Mouse (Mus musculus) heart, postnatal 0 days (tissue): ENCODE results near the gene Zic4. TPM values are rescaled to one million over a fixed set of nuclear protein-coding genes. Genes with fewer than 3 reads are reported as not detected.

Source experiments
- ATAC-seq: fragments of 200-750 bp; cut with Nextera tagmentation; 2 replicates; pipeline ENCODE4 v1.8.0; 2017; ENCODE audit warnings: low read depth, moderate number of reproducible peaks, moderate library complexity; ENCODE audit not compliant: insufficient read depth
- DNase-seq: peaks from one replicate; pipeline ENCODE4 v3.0.0-alpha.2; 2016; ENCODE audit warnings: low spot score
- H3K27ac ChIP-seq: fragments of 300-500 bp; sonication (generic); 2 replicates; pipeline ENCODE4 v1.5.1; 2014; ENCODE audit warnings: low read depth, mild to moderate bottlenecking
- H3K27me3 ChIP-seq: fragments of 300-500 bp; sonication (generic); 2 replicates; pipeline ENCODE4 v1.6.1; 2014; ENCODE audit warnings: low read length, mixed read lengths; ENCODE audit not compliant: control insufficient read depth, insufficient read depth
- H3K36me3 ChIP-seq: fragments of 300-500 bp; sonication (generic); replicated peaks from 2 replicates; pipeline ENCODE4 v1.6.1; 2014; ENCODE audit warnings: low read length, mixed read lengths; ENCODE audit not compliant: control insufficient read depth, insufficient read depth
- H3K4me1 ChIP-seq: fragments of 300-500 bp; sonication (generic); 2 replicates; pipeline ENCODE4 v1.6.1; 2014; ENCODE audit warnings: antibody characterized with exemption; ENCODE audit not compliant: control insufficient read depth, insufficient read depth
- H3K4me2 ChIP-seq: fragments of 300-500 bp; sonication (generic); 2 replicates; pipeline ENCODE4 v1.6.1; 2014; ENCODE audit warnings: low read depth, mild to moderate bottlenecking, low read length, moderate library complexity
- H3K4me3 ChIP-seq: fragments of 300-500 bp; sonication (generic); 2 replicates; pipeline ENCODE4 v1.5.1; 2014; ENCODE audit warnings: low read depth, low read length
- H3K9ac ChIP-seq: fragments of 300-500 bp; sonication (generic); replicated peaks from 2 replicates; pipeline ENCODE4 v1.6.1; 2014; ENCODE audit warnings: low read depth, low read length, mixed read lengths
- H3K9me3 ChIP-seq: fragments of 300-500 bp; sonication (generic); replicated peaks from 2 replicates; pipeline ENCODE4 v1.6.1; 2016; ENCODE audit warnings: low read length; ENCODE audit not compliant: control insufficient read depth
- CTCF ChIP-seq: IDR thresholded peaks from 2 replicates; pipeline ENCODE4 v1.5.1; 2016; ENCODE audit warnings: antibody characterized with exemption, control low read depth, low read depth
- EP300 ChIP-seq: IDR thresholded peaks from 2 replicates; pipeline ENCODE4 v1.6.1; 2016; ENCODE audit warnings: antibody characterized with exemption, low read depth
- WGBS: fragments of 180-500 bp; shearing (Covaris S2); extraction: QIAGEN DNeasy Blood & Tissue Kit; methylation state at CpG from one replicate; pipeline ENCODE4 v1.1.7; 2014; 5-methylcytosine and 5-hydroxymethylcytosine counted together
- polyA plus RNA-seq: library from polyadenylated mRNA; unstranded; fragments of >200 nt; fragmentation: Nextera tagmentation; extraction: Ambion mirVana; gene quantifications from 2 replicates; pipeline ENCODE4 v1.2.1, GENCODE M21; 2015
- total RNA-seq: library from RNA; depleted of rRNA; stranded (reverse); fragments of >200 nt; gene quantifications from 2 replicates; pipeline ENCODE4 v1.2.3, GENCODE M21; 2014; ENCODE audit warnings: low replicate concordance

Zic4 gene
- total and polyA plus RNA-seq, 2 experiments from 2014 or later = not detected

GRCm38 (mm10) chr9:91379300-91379635 is 17.1 kb downstream of the Zic4 start:
- Histone ChIP-seq H3K4me1 (peaks cover 6% of the 10 kb centered on the region; the same call in 1 of the 2 replicates), H3K36me3 (no peaks in the 10 kb centered on the region), H3K4me3 (no peak overlapping the region), H3K9me3 (no peaks in the 10 kb centered on the region), H3K4me2 (no peak overlapping the region), H3K9ac (no peak overlapping the region), H3K27me3 (peaks cover 100% of the 10 kb centered on the region), H3K27ac (no peak overlapping the region)
- DNase-seq (no peak), ATAC-seq (no peak)
- WGBS = 2% methylated on average over 8 of the region's 8 CpGs
- TF ChIP-seq EP300 (no peak), CTCF (no peak)

GRCm38 (mm10) chr9:91379781-91380457 is 17.7 kb downstream of the Zic4 start:
- H3K27ac ChIP-seq = no peak overlapping the region
- H3K27me3 ChIP-seq = peaks cover 100% of the 10 kb centered on the region
- H3K4me3 ChIP-seq = no peak overlapping the region
- no peak for TF ChIP-seq CTCF
- no peak for TF ChIP-seq EP300
- DNase-seq (no peak), ATAC-seq (no peak)
- WGBS = 2% methylated on average over 10 of the region's 10 CpGs
- peaks cover 6% of the 10 kb centered on the region; the same call in 1 of the 2 replicates for H3K4me1 ChIP-seq
- no peaks in the 10 kb centered on the region for H3K9me3 ChIP-seq
- no peak overlapping the region for H3K4me2 ChIP-seq
- no peaks in the 10 kb centered on the region for H3K36me3 ChIP-seq
- no peak overlapping the region for H3K9ac ChIP-seq

GRCm38 (mm10) chr9:91380458-91380914 is 18.3 kb downstream of the Zic4 start:
- Histone ChIP-seq H3K4me1 (peaks cover 6% of the 10 kb centered on the region; the same call in 1 of the 2 replicates), H3K36me3 (no peaks in the 10 kb centered on the region), H3K4me3 (peak overlapping the region; percentile 56; the same call in 1 of the 2 replicates), H3K9ac (no peak overlapping the region), H3K27ac (no peak overlapping the region), H3K4me2 (no peak overlapping the region), H3K9me3 (no peaks in the 10 kb centered on the region), H3K27me3 (peaks cover 100% of the 10 kb centered on the region)
- TF ChIP-seq CTCF = no peak
- no peak for TF ChIP-seq EP300
- ATAC-seq (no peak), DNase-seq (no peak)
- under 1% methylated on average over 9 of the region's 9 CpGs for WGBS

- peaks cover 100% of the 10 kb centered on the region for H3K27me3 ChIP-seq
- H3K36me3 ChIP-seq = no peaks in the 10 kb centered on the region
- DNase-seq (no peak), ATAC-seq (peak; percentile 51)
- peak overlapping the region; percentile 56 for H3K4me3 ChIP-seq
- peaks cover 6% of the 10 kb centered on the region; the same call in 1 of the 2 replicates for H3K4me1 ChIP-seq
- H3K27ac ChIP-seq = no peak overlapping the region
- H3K9ac ChIP-seq = peak overlapping the region; percentile 21; the same call in 1 of the 2 replicates
- H3K9me3 ChIP-seq = no peaks in the 10 kb centered on the region
- TF ChIP-seq EP300 = no peak
- no peak for TF ChIP-seq CTCF
- 1% methylated on average over 56 of the region's 76 CpGs for WGBS
- H3K4me2 ChIP-seq = peak overlapping the region; percentile 88
Measured at GRCm38 (mm10) chr9:91381284-91382110, 19.3 kb downstream of the Zic4 start.

- peak overlapping the region; percentile 56; the same call in 1 of the 2 replicates for H3K4me3 ChIP-seq
- no peak overlapping the region for H3K27ac ChIP-seq
- peaks cover 100% of the 10 kb centered on the region for H3K27me3 ChIP-seq
- no peaks in the 10 kb centered on the region for H3K9me3 ChIP-seq
- ATAC-seq = no peak
- DNase-seq = no peak
- H3K4me1 ChIP-seq = peaks cover 6% of the 10 kb centered on the region; the same call in 1 of the 2 replicates
- peak overlapping the region; percentile 88 for H3K4me2 ChIP-seq
- H3K9ac ChIP-seq = no peak overlapping the region
- WGBS = 2% methylated on average over 2 of the region's 2 CpGs
- TF ChIP-seq EP300 (no peak), CTCF (no peak)
- H3K36me3 ChIP-seq = no peaks in the 10 kb centered on the region
Measured at GRCm38 (mm10) chr9:91382111-91382379, 19.8 kb downstream of the Zic4 start.
